Mouse (Mus musculus) B cell, adult 2 months (primary cell): ENCODE measurements around the gene Lmntd1.

ENCODE experiments used
- DNase-seq, 2 experiments: peaks; one replicate each; pipeline ENCODE4 v3.0.0; 2022

Lmntd1 gene

DNA sequence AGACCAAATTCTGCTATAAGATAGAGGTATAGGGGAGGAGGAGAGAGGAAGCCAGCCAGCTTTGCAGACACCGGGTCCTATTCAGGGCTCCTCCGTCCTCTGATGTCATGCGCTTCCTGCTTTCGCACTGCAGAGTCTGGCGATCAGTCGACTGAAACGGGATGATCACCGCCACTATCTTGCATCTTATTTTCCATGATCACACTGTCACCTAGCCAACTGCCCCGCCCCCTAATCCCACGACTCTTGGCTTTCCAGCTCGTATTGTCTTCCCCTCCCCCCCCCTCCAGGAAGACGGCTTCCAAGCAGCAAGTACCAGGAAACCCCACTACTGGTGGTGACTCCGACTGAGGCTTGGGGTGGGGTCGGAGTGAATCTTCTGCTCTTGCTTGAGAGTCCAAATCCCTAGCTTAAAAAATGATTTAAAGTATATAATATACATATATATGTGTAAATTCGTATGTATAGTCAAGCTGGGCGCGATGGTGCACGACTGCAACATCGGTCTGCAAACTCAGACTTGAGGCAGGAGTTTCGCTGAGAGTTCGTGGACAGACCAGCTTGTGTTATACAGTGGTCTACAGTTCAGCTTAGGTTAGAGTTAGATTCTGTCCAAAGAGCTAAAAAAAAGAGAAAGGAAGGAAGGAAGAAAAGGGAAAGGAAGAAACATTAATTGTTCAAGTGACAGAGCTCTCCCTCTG, 274.0 kb downstream of the Lmntd1 start:
- DNase-seq = peak; percentile 87 to 89

DNA sequence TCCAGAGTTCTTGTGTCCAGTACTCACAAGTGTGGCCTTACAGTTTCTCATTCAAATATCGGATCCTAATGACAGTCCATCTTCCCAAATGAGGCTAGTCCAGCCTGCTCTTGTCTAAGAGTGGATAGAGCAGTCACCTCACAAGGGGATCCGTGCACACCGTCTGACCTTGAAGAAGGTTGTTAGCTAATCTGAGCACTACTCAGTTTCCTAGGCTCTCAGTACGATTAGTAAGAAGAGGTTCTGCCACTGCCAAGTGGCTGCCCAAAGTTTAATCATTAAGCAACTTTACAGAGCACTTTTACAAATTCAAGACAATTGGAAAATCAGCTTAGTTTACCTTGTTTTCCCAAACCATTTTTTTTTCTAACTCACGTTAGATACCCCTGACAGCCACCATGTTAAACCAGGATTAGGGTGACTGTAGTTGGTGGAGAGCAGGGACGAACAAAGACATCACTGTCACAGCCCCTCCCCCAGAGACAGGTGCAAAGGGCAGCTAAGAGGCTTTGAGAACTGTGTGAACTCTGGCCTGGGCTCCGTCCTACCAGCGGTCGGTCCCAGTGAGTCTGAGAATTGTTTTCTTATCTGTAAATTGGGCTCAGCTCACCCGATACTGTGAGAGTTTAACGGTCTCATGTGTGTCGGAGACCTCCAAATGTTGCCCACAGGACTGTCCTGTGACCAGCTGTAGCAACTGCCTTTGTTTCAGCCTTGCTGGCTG, 275.4 kb downstream of the Lmntd1 start:
- no peak for DNase-seq

DNA sequence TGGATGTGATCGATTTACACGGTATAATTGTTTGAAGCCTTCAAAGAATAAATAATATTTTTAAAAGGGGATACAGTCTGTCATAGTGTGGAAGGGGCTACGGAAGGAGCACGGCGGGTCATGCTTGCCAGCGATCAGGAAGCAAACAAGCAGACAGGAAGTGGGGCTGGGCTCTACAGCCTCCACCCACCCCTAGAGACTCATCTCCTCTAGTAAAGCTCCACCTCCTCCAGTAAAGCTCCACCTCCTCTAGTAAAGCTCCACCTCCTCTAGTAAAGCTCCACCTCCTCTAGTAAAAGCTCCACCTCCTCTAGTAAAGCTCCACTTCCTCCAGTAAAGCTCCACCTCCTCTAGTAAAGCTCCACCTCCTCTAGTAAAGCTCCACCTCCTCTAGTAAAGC, 276.6 kb downstream of the Lmntd1 start:
- DNase-seq = peak; percentile 68 to 78

DNA sequence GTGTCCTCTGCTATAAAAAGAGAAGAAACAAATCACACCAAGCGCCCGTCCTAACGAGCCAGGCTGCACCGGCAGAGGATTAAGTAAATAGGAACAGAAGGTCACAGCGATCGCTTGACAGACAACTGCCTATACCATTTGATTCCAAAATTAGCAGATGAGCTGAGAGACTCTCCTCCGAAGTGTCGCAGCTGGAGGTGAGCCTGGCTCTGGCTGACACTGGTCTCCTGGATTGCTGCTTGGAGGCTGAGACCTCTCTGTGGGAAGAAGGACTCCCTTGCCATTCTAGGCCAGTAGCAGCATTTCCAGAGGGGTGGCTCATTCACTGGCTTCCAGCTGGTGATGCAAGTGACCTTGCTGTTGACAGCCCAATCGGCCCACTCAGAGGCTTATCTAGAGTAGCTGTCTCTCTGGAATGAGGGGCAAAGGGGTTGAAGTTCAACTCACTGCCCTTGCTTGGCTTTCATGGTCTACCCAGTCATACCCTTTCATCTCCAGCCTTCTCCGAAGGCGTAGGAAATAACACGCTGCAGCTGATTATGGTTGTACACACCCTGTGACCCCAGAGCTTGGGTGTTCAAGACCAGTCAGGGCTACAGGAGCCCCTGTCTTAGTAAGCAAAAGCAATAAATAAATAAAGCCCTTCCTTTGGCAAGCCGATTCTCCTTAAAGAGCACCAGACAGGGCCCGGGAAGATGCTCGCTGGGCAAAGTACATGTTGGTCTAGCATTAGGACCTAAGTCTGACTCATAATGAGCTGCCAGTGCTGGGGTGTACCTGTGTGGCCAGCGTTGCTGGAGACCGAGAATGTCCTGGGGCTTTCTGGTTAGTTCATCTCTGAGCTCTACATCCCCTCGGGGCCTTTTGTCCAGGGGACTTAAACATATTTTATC, 278.0 kb downstream of the Lmntd1 start:
- DNase-seq = no peak

DNA sequence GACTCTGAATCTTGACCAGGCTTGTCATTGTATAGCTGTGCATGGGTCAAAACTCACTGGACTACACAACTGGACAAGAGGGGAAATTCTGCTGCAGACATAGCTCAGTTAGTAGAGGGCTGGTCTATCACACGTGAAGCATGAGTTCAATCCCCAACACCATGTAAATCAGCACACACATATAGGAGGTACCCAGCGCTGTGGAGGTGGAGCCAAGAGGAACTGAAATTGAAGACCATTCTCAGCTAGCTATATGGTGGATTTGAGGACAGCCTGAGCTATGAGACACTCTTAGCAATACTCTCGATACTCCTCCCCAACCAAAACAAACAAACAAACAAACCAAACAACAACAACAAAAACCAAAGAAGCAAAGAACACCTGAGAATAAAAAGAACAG, 279.9 kb downstream of the Lmntd1 start:
- DNase-seq = peak; percentile 28 to 30

DNA sequence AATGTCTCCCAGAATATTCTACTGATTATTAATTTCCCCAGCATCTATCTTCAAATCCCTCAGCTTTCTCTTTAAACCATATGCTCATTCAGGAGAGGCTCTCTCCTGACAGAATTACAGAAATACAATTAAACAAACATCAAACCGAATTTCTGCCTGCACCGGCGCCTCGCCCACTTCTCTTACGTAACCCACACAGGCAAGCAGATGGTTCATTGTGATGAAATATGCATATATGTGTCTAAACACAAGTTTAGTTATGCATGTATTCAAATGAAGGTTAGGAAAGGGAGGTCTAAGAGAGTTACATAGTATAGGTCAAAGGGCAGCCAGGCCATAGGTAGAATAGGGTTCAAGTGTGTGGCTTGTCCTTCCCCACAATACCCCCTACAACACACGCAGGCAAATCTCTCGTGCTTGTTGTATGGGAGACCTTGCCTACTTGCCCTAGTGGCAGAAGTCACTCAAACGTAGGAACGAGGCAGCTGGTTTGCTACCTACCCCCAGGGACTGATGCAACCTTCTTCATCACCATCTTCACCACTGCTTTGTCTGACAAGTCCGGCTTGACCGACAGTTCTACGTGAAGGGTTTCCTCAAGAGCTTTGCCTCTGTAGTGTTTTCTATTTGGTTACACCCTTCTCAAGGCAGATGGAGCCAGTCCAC, 287.8 kb downstream of the Lmntd1 start:
- no peak for DNase-seq

DNA sequence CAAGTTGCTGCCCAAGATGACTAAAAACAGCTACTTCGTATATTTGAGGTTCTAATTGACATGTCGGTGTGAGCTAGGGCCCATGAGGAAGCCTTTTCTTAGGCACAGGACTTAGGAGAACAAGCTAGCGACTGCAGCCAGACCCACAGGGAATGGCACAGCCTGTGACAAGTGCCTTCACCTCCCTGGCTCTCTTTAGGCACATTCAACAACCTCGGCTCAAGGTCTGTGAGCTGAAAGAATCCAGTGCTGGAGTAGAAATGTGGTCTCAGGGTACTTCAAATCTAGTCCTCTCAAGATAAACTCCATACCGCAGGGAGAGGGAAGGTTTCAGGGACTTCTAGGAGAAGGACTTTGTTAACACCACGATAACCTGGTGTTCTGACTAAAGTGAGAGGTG, 289.0 kb downstream of the Lmntd1 start:
- DNase-seq = no peak

DNA sequence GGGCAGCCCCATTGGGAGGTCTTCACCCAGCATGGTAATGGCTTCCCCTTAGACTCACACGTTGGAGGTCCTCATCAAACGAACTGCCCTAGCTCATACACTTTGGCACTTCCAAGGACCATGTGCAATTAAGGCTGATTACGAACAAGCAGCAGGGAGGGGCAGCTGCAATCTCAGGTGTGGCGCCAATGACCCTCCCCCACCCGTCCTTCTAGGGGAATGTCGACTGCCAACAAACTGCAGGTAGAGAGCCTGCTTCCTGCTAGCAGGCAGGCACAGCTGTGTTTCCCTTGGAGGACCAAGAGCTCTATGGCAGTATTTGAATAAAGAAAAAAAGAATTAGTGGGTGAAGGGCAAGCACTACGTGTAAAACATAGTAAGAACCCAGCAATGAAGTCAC, 289.6 kb downstream of the Lmntd1 start:
- no peak for DNase-seq

DNA sequence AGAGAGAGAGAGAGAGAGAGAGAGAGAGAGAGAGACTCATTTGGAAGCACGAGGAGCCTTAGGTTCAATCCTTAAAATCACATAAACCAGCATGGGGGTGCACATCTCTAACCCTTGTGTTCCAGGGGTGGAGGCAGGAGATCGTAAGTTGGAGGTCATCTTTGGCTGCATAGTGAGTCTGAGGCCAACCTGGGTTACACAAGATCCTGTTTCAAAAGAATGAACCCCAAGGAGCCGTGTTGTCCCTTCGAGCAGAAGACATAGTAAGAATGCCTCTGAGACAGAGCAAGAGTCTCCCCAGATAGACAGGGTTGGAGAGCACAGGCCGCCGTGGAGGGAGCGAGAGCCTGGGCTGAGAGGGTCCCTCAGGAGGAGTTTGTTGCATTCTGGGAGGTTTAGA, 291.9 kb downstream of the Lmntd1 start:
- DNase-seq = no peak

DNA sequence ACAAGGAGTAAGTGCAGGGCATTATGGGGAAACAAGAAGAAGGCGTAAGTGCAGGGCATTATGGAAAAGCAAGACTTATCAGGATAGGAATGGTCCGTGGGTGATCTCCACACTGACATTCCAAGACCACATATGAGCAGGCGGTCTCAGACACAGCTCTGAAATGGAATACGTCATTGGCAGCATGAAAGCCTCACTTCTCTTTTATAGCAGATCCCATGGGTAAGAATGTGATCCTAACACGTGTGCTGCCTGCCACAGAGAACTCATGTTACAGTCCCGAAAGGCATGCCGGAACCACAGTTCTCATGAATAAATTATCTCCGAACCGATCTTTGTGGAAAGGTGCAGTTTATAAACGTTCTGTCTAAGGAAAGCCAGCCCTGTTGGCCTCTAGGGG, 294.0 kb downstream of the Lmntd1 start:
- DNase-seq = no peak
